Mouse (Mus musculus) spleen, adult 2 months (tissue): ENCODE results near the gene Neu4.
"Not testable (repeated sequence)": the region's sequence is repeated elsewhere in the genome, so short reads cannot be mapped to it uniquely, and the experiment has no call there.

Experiments
- CTCF ChIP-seq: fragments of 200-500 bp; IDR thresholded peaks from 2 replicates; pipeline ENCODE4 v1.5.1; 2011; ENCODE audit warnings: mild to moderate bottlenecking, inconsistent platforms; ENCODE audit not compliant: insufficient read depth, insufficient read length, insufficient replicate concordance; ENCODE audit errors: extremely low read depth
- POLR2A ChIP-seq: fragments of 200-500 bp; IDR thresholded peaks from 2 replicates; pipeline ENCODE4 v1.6.1; 2011; ENCODE audit warnings: low read depth, low read length, inconsistent platforms

DNA sequence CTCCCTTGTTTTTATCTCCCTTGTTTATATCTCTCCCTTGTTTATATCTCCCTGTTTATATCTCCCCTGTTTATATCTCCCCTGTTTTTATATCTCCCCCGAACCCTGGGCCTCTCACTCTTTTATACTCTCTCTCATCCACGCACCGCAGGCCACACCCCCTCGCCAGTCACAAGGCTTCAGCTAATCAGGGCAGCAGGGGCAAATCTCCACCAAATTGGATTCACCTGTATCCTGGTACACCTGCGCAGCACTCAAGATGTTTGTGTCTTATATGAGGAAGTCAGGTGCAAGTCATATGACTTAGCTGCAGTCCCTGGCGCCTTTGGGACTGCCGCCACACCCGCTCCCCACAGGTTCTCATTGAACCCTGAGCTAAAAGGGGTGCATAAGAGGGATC lies 30.0 kb upstream of the Neu4 start, which contains the start of gene Gal3st2c:
- TF ChIP-seq CTCF, POLR2A: not testable (repeated sequence)
